Mouse (Mus musculus): Measurements from ENCODE around the gene Pax6.

- TF ChIP-seq POLR2A (IDR thresholded peaks at IDR 0.05; ENCODE audit: low read depth, low read length) (no peak), CTCF (IDR thresholded peaks at IDR 0.05; ENCODE audit: extremely low read depth, insufficient read depth, insufficient read length, insufficient replicate concordance) (no peak)
These were observed 62.0 kb downstream of the Pax6 start for GRCm38 (mm10) chr2:105730704-105731103.

Data from spleen, adult 2 months (tissue).